Mouse (Mus musculus) myocyte (in vitro differentiated cells): ENCODE results near the gene Jph4. TPM values are rescaled to one million over a fixed set of nuclear protein-coding genes. Genes with fewer than 3 reads are reported as not detected.

Experiments
- H3K27me3 ChIP-seq: one replicate; pipeline ENCODE4 v1.6.1; 2011; ENCODE audit not compliant: control insufficient read depth, insufficient read depth, insufficient read length
- H3K36me3 ChIP-seq: one replicate; pipeline ENCODE4 v1.6.1; 2011; ENCODE audit not compliant: control insufficient read depth, insufficient read depth
- H3K4me2 ChIP-seq: one replicate; pipeline ENCODE4 v1.6.1; 2011; ENCODE audit warnings: low read depth, control low read depth
- H3K4me3 ChIP-seq: one replicate; pipeline ENCODE4 v1.5.1; 2011; ENCODE audit warnings: mild to moderate bottlenecking, control low read depth, moderate library complexity
- H3K79me2 ChIP-seq: one replicate; pipeline ENCODE4 v1.6.1; 2011; ENCODE audit not compliant: control insufficient read depth, insufficient read depth
- H3ac ChIP-seq: one replicate; pipeline ENCODE4 v1.6.1; 2011; ENCODE audit not compliant: control insufficient read depth, insufficient read length
- CEBPB ChIP-seq: IDR thresholded peaks from 2 replicates; pipeline ENCODE4 v1.6.1; 2011; ENCODE audit warnings: mild to moderate bottlenecking, moderate library complexity; ENCODE audit not compliant: poor library complexity, insufficient read depth, severe bottlenecking
- E2F4 ChIP-seq: IDR thresholded peaks from one replicate; pipeline ENCODE4 v1.6.1; 2011; ENCODE audit warnings: mild to moderate bottlenecking, control low read depth, moderate library complexity; ENCODE audit not compliant: insufficient read depth
- MAX ChIP-seq: IDR thresholded peaks from one replicate; pipeline ENCODE4 v1.6.1; 2011; ENCODE audit warnings: low read depth, mild to moderate bottlenecking, control low read depth
- MYOD1 ChIP-seq, 3 experiments: IDR thresholded peaks; one replicate each; pipeline ENCODE4 v1.6.1; 2011; ENCODE audit warnings: control low read depth in 2 of 3, low read depth in 2 of 3, mild to moderate bottlenecking in 2 of 3, moderate library complexity in 1 of 3; ENCODE audit not compliant: insufficient read length in 2 of 3, control insufficient read depth in 1 of 3
- MYOG ChIP-seq, 3 experiments: IDR thresholded peaks; one replicate each; pipeline ENCODE4 v1.6.1; 2011; ENCODE audit warnings: control low read depth in 2 of 3, low read depth in 2 of 3, mild to moderate bottlenecking in 2 of 3; ENCODE audit not compliant: insufficient read length in 2 of 3, control insufficient read depth in 1 of 3, insufficient read depth in 1 of 3
- POLR2A ChIP-seq: IDR thresholded peaks from one replicate; pipeline ENCODE4 v1.6.1; 2011; ENCODE audit warnings: low read depth, mild to moderate bottlenecking, control low read depth, moderate library complexity; ENCODE audit not compliant: insufficient read length
- POLR2AphosphoS2 ChIP-seq: IDR thresholded peaks from one replicate; pipeline ENCODE4 v1.6.1; 2011; ENCODE audit warnings: low read depth, control low read depth; ENCODE audit not compliant: insufficient read length
- REST ChIP-seq: IDR thresholded peaks from one replicate; pipeline ENCODE4 v1.6.1; 2011; ENCODE audit warnings: mild to moderate bottlenecking, control low read depth, moderate library complexity; ENCODE audit not compliant: insufficient read depth, insufficient read length
- SRF ChIP-seq: IDR thresholded peaks from one replicate; pipeline ENCODE4 v1.6.1; 2011; ENCODE audit warnings: low read depth; ENCODE audit not compliant: control insufficient read depth, insufficient read length
- TCF12 ChIP-seq: IDR thresholded peaks from one replicate; pipeline ENCODE4 v1.6.1; 2011; ENCODE audit warnings: mild to moderate bottlenecking, control low read depth; ENCODE audit not compliant: poor library complexity, insufficient read depth, severe bottlenecking
- TCF3 ChIP-seq: IDR thresholded peaks from one replicate; pipeline ENCODE4 v1.6.1; 2011; ENCODE audit warnings: low read depth, control low read depth; ENCODE audit not compliant: insufficient read length
- USF1 ChIP-seq: IDR thresholded peaks from one replicate; pipeline ENCODE4 v1.6.1; 2011; ENCODE audit warnings: low read depth, mild to moderate bottlenecking, control low read depth, moderate library complexity
- polyA plus RNA-seq: library from polyadenylated mRNA; unstranded; fragments of >200 nt; fragmentation: generic; extraction: Trizol; gene quantifications from one replicate; pipeline ENCODE4 v1.2.1, GENCODE M21; 2012; ENCODE audit warnings: missing spikeins

Gene Jph4
- polyA plus RNA-seq, 1 experiment = not detected

- no peak for TF ChIP-seq USF1
- no peak for TF ChIP-seq POLR2AphosphoS2
- TF ChIP-seq REST = no peak
- no peak for TF ChIP-seq CEBPB
- no peak for TF ChIP-seq SRF
- no peak for TF ChIP-seq E2F4
- no peak for TF ChIP-seq MAX
- no peak for TF ChIP-seq TCF12
- no peak for TF ChIP-seq TCF3
- TF ChIP-seq MYOD1 (IDR thresholded peaks at IDR 0.05; ENCODE audit: control insufficient read depth in 1 of 3, insufficient read length in 2 of 3, low read depth in 2 of 3) = no peak
- no peak for TF ChIP-seq POLR2A
- TF ChIP-seq MYOG (IDR thresholded peaks at IDR 0.05; ENCODE audit: control insufficient read depth in 1 of 3, insufficient read depth in 1 of 3, insufficient read length in 2 of 3, low read depth in 2 of 3) = no peak
- H3K27me3 ChIP-seq = peaks cover 22% of the 10 kb centered on the region
These were observed 32.3 kb upstream of the Jph4 start for GRCm38 (mm10) chr14:55149041-55149440.

GRCm38 (mm10) chr14:55148363-55148915 lies 31.7 kb upstream of the Jph4 start:
- Histone ChIP-seq H3K4me2 (no peak overlapping the region), H3K36me3 (no peaks in the 10 kb centered on the region), H3K79me2 (no peaks in the 10 kb centered on the region), H3K27me3 (peaks cover 28% of the 10 kb centered on the region), H3K4me3 (no peak overlapping the region), H3ac (no peak overlapping the region)
- no peak for TF ChIP-seq E2F4
- TF ChIP-seq SRF = no peak
- no peak for TF ChIP-seq MAX
- no peak for TF ChIP-seq USF1
- TF ChIP-seq MYOG (IDR thresholded peaks at IDR 0.05; ENCODE audit: control insufficient read depth in 1 of 3, insufficient read depth in 1 of 3, insufficient read length in 2 of 3, low read depth in 2 of 3) = no peak
- no peak for TF ChIP-seq POLR2AphosphoS2
- no peak for TF ChIP-seq CEBPB
- no peak for TF ChIP-seq TCF3
- no peak for TF ChIP-seq POLR2A
- TF ChIP-seq MYOD1 (IDR thresholded peaks at IDR 0.05; ENCODE audit: control insufficient read depth in 1 of 3, insufficient read length in 2 of 3, low read depth in 2 of 3) = no peak
- no peak for TF ChIP-seq REST
- TF ChIP-seq TCF12 = no peak

More at GRCm38 (mm10) chr14:55149041-55149440, 32.3 kb upstream of the Jph4 start:
- H3ac ChIP-seq = no peak overlapping the region
- H3K4me2 ChIP-seq = no peak overlapping the region
- no peak overlapping the region for H3K4me3 ChIP-seq
- H3K36me3 ChIP-seq = no peaks in the 10 kb centered on the region
- no peaks in the 10 kb centered on the region for H3K79me2 ChIP-seq

DNA sequence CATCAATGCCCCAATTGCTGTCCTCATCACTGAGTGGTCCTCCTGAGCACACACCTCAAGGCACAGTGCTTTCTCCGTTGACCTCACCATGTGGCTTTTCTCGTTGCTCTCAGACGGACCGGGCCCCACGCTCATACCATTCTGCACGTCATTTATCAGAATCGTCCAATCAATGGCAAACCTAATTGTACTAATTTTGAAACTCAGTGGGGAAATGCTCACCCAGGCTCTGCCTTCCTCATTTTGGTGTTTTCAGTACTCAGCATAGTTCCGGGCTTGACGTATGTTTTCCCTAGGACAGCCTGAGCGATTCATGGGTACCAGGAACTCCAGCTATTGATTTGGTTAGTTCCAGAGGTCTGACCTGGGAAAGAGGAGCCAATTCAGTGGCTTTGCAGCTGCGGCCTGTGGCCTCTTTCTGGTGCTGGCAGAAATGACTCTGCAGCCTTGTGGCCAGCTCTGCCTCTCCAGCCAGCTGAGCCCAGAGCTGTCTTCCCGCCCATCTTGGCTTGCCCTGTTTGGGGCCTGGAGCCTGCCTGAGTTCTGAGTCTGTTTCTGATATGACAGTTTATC lies 30.2 kb upstream of the Jph4 start:
- TF ChIP-seq MYOG (IDR thresholded peaks at IDR 0.05; ENCODE audit: control insufficient read depth in 1 of 3, insufficient read depth in 1 of 3, insufficient read length in 2 of 3, low read depth in 2 of 3) = peak in 1 of 3 experiments; percentile 28
- no peak for TF ChIP-seq MAX
- no peak overlapping the region for H3ac ChIP-seq
- H3K79me2 ChIP-seq = no peaks in the 10 kb centered on the region
- no peaks in the 10 kb centered on the region for H3K36me3 ChIP-seq
- peak overlapping the region; percentile 18 for H3K4me2 ChIP-seq
- peaks cover 39% of the 10 kb centered on the region for H3K27me3 ChIP-seq
- no peak overlapping the region for H3K4me3 ChIP-seq

- Histone ChIP-seq H3K36me3 (no peaks in the 10 kb centered on the region), H3K4me3 (no peak overlapping the region), H3K79me2 (no peaks in the 10 kb centered on the region), H3ac (no peak overlapping the region), H3K4me2 (no peak overlapping the region), H3K27me3 (peaks cover 43% of the 10 kb centered on the region)
- no peak for TF ChIP-seq MAX
- TF ChIP-seq MYOG (IDR thresholded peaks at IDR 0.05; ENCODE audit: control insufficient read depth in 1 of 3, insufficient read depth in 1 of 3, insufficient read length in 2 of 3, low read depth in 2 of 3) = peak in 1 of 3 experiments; percentile 6
These were observed 29.6 kb upstream of the Jph4 start for GRCm38 (mm10) chr14:55146324-55146723.

GRCm38 (mm10) chr14:55139313-55139712 lies 22.6 kb upstream of the Jph4 start:
- Histone ChIP-seq H3K4me3 (no peak overlapping the region), H3K36me3 (no peaks in the 10 kb centered on the region), H3ac (no peak overlapping the region), H3K79me2 (no peaks in the 10 kb centered on the region), H3K27me3 (peaks cover 63% of the 10 kb centered on the region), H3K4me2 (no peak overlapping the region)
- TF ChIP-seq USF1 (no peak), MAX (no peak), TCF3 (no peak), REST (no peak), TCF12 (no peak), MYOD1 (IDR thresholded peaks at IDR 0.05; ENCODE audit: control insufficient read depth in 1 of 3, insufficient read length in 2 of 3, low read depth in 2 of 3) (no peak)
